Mouse (Mus musculus) layer of hippocampus, postnatal 10 days (tissue): ENCODE results near the gene Zfp526. TPM values are rescaled to one million over a fixed set of nuclear protein-coding genes. Genes with fewer than 3 reads are reported as not detected.

Experiments
- DNase-seq, 2 experiments: peaks; one replicate each; pipeline ENCODE4 v3.0.0; 2021; ENCODE audit warnings: low spot score in 2 of 2
- total RNA-seq, 2 experiments: library from RNA; stranded (reverse); gene quantifications; 2 replicates each; pipeline ENCODE4 v1.2.3; 2021

Zfp526 gene
- total RNA-seq, 2 experiments from 2014 or later, result 7.2 to 8.4 TPM

GRCm38 (mm10) chr7:25206094-25206830, 15.0 kb upstream of the Zfp526 start:
- DNase-seq, result no peak

- DNase-seq, result no peak
These were observed 12.0 kb upstream of the Zfp526 start for GRCm38 (mm10) chr7:25209161-25209622.

GRCm38 (mm10) chr7:25210482-25210881, 10.7 kb upstream of the Zfp526 start:
- DNase-seq, result no peak

- DNase-seq, result no peak
These were observed 8.1 kb upstream of the Zfp526 start for GRCm38 (mm10) chr7:25213099-25213498.

GRCm38 (mm10) chr7:25214172-25214571, 7.1 kb upstream of the Zfp526 start:
- DNase-seq, result no peak

GRCm38 (mm10) chr7:25217653-25218395, 3.4 kb upstream of the Zfp526 start:
- DNase-seq, result no peak

GRCm38 (mm10) chr7:25218705-25219415, 2.4 kb upstream of the Zfp526 start:
- DNase-seq, result peak; percentile 59 to 66

GRCm38 (mm10) chr7:25219416-25219750, 1.8 kb upstream of the Zfp526 start:
- DNase-seq, result no peak

GRCm38 (mm10) chr7:25219756-25220456, 1.3 kb upstream of the Zfp526 start:
- peak; percentile 88 to 93 for DNase-seq

GRCm38 (mm10) chr7:25220457-25221101, 646 bp upstream of the Zfp526 start, which contains the start of gene Dedd2:
Gene Dedd2 (minus strand): TSS chr7:25220615.
- DNase-seq, result no peak

GRCm38 (mm10) chr7:25222275-25222967, 1.2 kb downstream of the Zfp526 start:
- no peak for DNase-seq

GRCm38 (mm10) chr7:25227523-25228300, 6.5 kb downstream of the Zfp526 start:
- DNase-seq, result no peak

GRCm38 (mm10) chr7:25230690-25231285, 9.6 kb downstream of the Zfp526 start:
- peak in 1 of 2 experiments; percentile 3 for DNase-seq

GRCm38 (mm10) chr7:25232101-25232648, 10.9 kb downstream of the Zfp526 start:
- DNase-seq, result no peak

GRCm38 (mm10) chr7:25233061-25233460, 11.8 kb downstream of the Zfp526 start:
- DNase-seq, result no peak

GRCm38 (mm10) chr7:25235526-25235925, 14.3 kb downstream of the Zfp526 start:
- no peak for DNase-seq

GRCm38 (mm10) chr7:25237249-25238014, 16.2 kb downstream of the Zfp526 start, which contains the start of gene Gsk3a:
Gene Gsk3a (minus strand): TSS chr7:25237851.
- peak; percentile 97 to 98 for DNase-seq
